Mouse (Mus musculus): ENCODE results near the gene Fxyd7. TPM values are rescaled to one million over a fixed set of nuclear protein-coding genes. Genes with fewer than 3 reads are reported as not detected.
A peak's percentile ranks its signal among the peaks of the same experiment; 100 is the strongest.

Gene Fxyd7
- total RNA-seq, 2 experiments from 2014 or later: 1.4 to 1.6 TPM

DNA sequence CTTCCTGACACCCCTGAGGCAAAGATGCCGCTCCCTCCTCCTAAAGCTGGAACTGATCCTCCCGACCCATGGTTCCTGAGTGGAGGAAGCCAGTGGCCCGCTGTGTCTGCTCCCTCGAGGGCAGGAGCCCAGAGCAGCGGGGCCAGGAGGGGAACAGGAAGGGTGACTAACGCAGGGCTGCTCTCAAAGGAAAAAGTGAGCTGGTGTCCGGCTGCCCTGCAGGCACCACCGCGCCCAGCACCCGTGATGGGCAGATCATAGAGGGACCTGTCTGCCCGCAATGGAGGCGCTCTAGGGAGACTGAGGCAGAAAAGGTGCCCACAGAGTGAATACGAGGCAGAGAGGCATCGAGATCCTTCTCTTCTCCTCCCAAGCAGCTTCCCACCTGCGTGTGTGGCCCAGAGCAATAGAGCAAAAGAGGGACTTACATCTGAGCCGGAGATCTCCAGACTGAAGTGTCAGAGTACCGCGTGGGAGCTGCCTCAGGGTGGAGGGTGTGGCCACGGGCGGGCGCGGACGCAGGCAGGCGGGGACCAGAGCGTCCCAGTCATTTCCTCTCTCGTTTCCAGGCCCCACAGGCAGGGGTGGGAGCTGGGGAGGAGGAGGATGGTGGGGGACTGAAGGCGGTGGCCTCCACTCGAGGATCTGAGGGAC lies 9.5 kb downstream of the Fxyd7 start:
- H3K27ac ChIP-seq: peak overlapping the region; percentile 83
- H3K4me3 ChIP-seq: peak overlapping the region; percentile 75
- peak; percentile 69 for DNase-seq
- intact Hi-C loops (cut with DNase I): loop anchor here (5.0 kb wide), 1 partner anchor 69 kb away; the partner anchor contains the start of genes Fam187b and Lsr
- no peak for TF ChIP-seq CTCF (IDR thresholded peaks at IDR 0.05)

DNA sequence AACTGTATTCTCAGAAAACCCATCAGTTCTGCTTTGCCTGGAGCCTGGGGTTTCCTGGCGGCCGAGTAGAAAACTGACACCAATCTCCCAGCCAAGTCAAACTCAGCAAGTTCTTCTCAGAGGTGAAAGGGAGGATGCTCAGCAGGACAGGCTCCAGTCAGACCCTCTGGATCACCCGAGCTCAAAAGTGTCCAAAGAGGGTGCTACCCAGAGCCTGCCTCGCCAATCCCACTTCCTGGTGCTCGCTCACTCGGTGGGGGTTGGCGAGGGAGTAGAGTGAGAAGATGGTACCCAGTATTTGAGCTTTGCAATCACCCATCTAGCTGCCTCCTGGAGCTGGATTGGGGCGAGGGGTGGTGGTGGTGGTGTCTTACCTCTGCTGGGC lies 10.3 kb downstream of the Fxyd7 start:
- TF ChIP-seq CTCF (IDR thresholded peaks at IDR 0.05): no peak
- peak overlapping the region; percentile 83 for H3K27ac ChIP-seq
- intact Hi-C loops (cut with DNase I): loop anchor here (5.0 kb wide), 1 partner anchor 69 kb away; the partner anchor contains the start of genes Fam187b and Lsr
- H3K4me3 ChIP-seq: peak overlapping the region; percentile 75
- DNase-seq: no peak

DNA sequence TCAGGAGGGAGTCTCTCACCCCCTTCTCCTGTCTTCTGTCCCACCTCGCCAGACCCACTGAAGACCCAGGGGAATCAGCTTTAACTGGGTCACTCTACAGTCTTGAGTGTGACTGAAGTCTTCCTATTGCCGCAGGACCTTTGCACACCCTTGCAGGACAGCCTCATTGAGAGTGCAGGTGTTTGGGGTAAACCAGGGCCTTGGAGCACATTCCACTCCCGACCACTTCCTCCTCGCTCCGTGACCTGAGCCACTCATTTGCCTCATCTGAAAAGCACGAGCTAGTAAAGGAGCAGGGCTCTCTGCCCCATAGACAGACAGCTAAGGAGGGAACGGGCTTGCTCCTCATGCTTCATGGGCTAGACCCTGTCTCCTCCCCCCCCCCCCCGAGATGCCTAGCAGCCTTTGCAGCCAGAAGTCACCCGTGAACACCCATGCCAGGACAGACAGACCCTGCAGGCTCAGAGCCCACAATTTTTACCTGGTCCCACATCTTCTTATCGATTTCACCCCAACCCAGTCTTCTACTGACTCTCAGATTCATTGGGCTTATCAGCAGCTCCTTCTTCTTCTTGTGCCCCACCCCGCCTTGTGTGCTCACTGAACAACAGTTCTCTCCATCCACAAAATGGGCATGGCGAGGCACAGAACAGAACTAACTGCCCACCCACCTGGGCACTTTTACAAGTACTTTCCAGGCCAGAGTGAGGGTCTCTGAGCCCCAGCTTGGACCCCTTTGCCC lies 10.8 kb downstream of the Fxyd7 start:
- H3K4me3 ChIP-seq: peak overlapping the region; percentile 75
- H3K27ac ChIP-seq: no peak overlapping the region; the same call in 1 of the 2 replicates
- no peak for TF ChIP-seq CTCF (IDR thresholded peaks at IDR 0.05)
- intact Hi-C loops (cut with DNase I): loop anchor here (5.0 kb wide), 1 partner anchor 68 kb away; the partner anchor contains the start of genes Fam187b and Lsr
- no peak for DNase-seq

GRCm38 (mm10) chr7:31039011-31039410 lies 12.3 kb downstream of the Fxyd7 start:
- intact Hi-C loops (cut with DNase I): no loop called here
- DNase-seq: no peak
- no peak for TF ChIP-seq CTCF (IDR thresholded peaks at IDR 0.05)
- H3K27ac ChIP-seq: no peak overlapping the region
- H3K4me3 ChIP-seq: no peak overlapping the region

DNA sequence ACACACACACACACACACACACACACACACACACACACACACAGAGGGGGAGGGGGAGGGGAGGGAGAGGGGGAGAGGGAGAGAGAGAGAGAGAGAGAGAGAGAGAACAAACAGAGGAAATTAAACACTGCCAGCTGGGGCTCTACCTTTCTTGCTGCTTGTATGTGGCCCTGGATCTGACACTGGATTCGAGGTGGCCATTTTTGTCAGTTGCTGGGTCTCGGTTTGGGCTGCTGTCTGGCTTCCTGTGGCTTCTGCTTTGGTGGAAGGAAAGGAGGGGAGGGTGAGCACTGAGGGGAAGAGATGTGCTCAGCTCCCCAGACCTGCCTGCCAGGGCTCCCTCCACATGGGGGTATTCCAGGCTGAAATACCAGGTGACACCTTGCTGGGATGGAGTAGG lies 13.6 kb downstream of the Fxyd7 start:
- no peak overlapping the region for H3K4me3 ChIP-seq
- TF ChIP-seq CTCF (IDR thresholded peaks at IDR 0.05): no peak
- intact Hi-C loops (cut with DNase I): no loop called here
- H3K27ac ChIP-seq: no peak overlapping the region
- no peak for DNase-seq

DNA sequence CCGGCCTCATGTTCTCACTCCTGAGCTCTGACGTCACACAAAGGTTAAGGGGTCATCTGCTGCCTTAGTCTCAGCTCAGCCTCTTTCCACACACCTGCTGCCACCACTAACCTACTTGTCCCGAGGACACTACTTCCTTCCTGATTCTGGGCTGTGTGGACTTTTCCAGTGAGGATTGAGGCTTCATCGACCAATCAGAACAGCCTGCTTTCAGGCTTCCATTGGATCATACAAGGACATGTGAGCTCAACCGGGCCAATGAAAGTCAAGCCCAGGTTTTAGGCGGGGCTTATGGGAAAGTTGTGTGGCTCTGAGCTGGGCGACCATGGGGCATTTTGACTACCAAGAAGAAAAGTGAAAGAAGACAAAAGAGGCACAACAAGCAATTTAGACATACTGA lies 14.3 kb downstream of the Fxyd7 start:
- Histone ChIP-seq H3K4me3 (no peak overlapping the region), H3K27ac (no peak overlapping the region)
- DNase-seq: no peak
- intact Hi-C loops (cut with DNase I): no loop called here
- no peak for TF ChIP-seq CTCF (IDR thresholded peaks at IDR 0.05)

DNA sequence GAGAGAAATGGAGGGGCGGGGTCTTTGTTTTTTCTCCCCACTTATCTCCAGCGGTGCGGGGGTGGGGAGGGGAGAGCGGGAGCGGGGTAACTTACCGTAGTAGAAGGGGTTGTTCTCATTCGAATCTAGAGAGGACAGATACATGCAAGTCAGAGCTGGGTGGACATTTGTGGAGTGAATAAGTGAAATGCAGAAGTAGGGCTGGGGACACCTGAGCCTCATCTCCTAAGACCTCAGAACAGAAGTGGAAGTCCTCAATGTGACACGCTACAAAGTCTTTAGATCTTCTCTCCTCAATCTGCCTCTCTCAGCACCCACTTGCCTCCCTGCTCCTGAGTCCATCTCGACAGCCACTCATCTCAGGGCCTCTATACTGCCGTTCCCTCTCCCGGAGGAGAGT lies 16.0 kb downstream of the Fxyd7 start:
- Histone ChIP-seq H3K27ac (no peak overlapping the region), H3K4me3 (no peak overlapping the region)
- no peak for TF ChIP-seq CTCF (IDR thresholded peaks at IDR 0.05)
- no peak for DNase-seq
- intact Hi-C loops (cut with DNase I): no loop called here

- DNase-seq: no peak
- no peak overlapping the region for H3K4me3 ChIP-seq
- no peak overlapping the region for H3K27ac ChIP-seq
- peak; percentile 44 for TF ChIP-seq CTCF (IDR thresholded peaks at IDR 0.05)
- intact Hi-C loops (cut with DNase I): no loop called here
Measured at GRCm38 (mm10) chr7:31034789-31035188, 16.5 kb downstream of the Fxyd7 start.

DNA sequence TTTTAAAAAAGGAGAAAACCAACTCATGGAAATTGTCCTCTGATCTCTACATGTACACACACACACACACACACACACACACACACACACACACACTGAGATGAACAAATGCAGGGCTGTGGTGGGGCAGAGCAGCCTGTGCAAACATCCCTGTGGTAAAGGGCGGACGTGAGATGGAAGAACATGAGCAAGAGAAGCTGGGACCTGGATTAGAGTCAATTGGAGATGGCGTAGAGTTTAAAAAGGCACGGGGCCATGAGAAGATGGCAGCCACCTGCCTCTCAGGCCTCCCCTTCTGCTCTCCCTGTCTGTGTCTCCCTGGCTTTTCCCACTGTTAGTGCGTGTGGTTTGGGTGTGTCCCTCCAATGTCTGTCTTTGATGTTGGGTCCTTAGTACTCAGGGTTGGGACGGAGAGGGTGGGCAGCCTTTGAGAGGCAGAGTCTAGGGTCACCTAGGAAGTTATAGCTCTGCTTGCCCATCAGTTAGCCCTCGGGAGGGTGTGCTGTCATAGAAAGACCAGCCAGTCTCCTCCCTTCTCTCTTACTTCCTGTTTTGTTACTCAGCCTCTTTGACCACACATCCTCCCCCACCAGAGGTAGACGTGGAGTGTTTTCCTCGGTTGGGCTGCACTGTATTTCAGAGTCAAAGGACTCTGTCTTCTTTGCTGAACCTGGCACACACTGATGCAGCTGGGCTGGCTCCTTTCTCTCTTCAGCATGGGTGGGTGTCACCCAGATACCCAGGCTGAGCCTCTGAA lies 17.7 kb downstream of the Fxyd7 start:
- no peak for DNase-seq
- intact Hi-C loops (cut with DNase I): no loop called here
- no peak overlapping the region for H3K4me3 ChIP-seq
- no peak overlapping the region for H3K27ac ChIP-seq
- TF ChIP-seq CTCF (IDR thresholded peaks at IDR 0.05): no peak

DNA sequence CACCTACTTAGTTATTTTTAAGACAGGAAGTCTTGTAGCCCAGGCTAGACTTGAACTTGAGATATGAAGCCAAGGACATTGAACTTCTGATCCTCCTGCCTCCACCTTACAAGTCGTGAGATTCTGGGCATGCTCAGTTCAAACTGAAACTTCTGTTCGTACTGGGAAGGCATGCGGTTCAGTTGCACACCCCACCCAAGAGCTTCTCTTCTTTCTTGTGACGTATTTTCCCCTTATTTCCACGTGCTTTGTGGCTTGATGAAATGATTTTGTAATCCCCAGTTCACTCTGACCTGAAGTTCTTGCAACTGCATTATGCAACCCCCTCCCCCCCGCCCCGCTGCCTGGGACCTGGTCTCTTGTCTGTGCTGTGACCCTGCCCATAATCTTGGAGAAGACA lies 19.5 kb downstream of the Fxyd7 start:
- Histone ChIP-seq H3K4me3 (no peak overlapping the region), H3K27ac (no peak overlapping the region)
- intact Hi-C loops (cut with DNase I): no loop called here
- DNase-seq: no peak
- TF ChIP-seq CTCF (IDR thresholded peaks at IDR 0.05): no peak

DNA sequence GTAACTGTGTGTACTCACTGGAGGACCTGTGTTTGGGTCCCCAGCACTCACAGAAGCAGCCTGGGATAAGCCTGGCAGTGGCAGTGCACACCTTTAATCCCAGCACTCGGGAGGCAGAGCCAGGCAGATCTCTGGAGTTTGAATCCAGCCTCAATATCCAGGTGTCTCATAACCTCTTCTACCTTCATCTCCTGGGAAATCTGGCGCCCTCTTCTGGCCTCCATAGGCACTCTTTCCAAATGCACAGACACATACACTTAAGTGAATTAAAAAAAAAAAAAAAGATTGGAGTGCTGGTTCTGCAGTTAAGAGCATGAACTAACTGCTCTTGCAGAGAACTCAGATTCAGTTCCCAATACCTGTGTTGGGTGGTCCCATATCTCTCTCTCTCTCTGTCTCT lies 20.6 kb downstream of the Fxyd7 start:
- H3K27ac ChIP-seq: no peak overlapping the region
- peak; percentile 31; the same call in 1 of the 2 replicates for TF ChIP-seq CTCF (IDR thresholded peaks at IDR 0.05)
- no peak for DNase-seq
- no peak overlapping the region for H3K4me3 ChIP-seq
- intact Hi-C loops (cut with DNase I): no loop called here

GRCm38 (mm10) chr7:31028609-31029008 lies 22.7 kb downstream of the Fxyd7 start:
- DNase-seq: no peak
- TF ChIP-seq CTCF (IDR thresholded peaks at IDR 0.05): no peak
- no peak overlapping the region for H3K4me3 ChIP-seq
- no peak overlapping the region for H3K27ac ChIP-seq
- intact Hi-C loops (cut with DNase I): no loop called here
